Mouse (Mus musculus) kidney, adult 2 months (tissue): ENCODE measurements at regions not wholly inside any gene's neighbourhood (a gene's known extent, or its start where the extent isn't known, plus 50 kb on each side); places are given as distances from the start of the nearest gene placed in this dataset.

Experiments used
- DNase-seq: peaks from one replicate; pipeline ENCODE4 v3.0.0; 2021
- H3K27ac ChIP-seq: fragments of 200-500 bp; 2 replicates; pipeline ENCODE4 v1.5.1; 2012; ENCODE audit warnings: low read depth, low read length, control low read depth, inconsistent platforms; ENCODE audit not compliant: insufficient read depth
- H3K27me3 ChIP-seq: fragments of 200-500 bp; replicated peaks from 2 replicates; pipeline ENCODE4 v1.6.1; 2012; ENCODE audit warnings: mild to moderate bottlenecking, moderate library complexity, low read length, inconsistent platforms; ENCODE audit not compliant: control insufficient read depth, insufficient read depth
- H3K36me3 ChIP-seq: fragments of 200-500 bp; 2 replicates; pipeline ENCODE4 v1.6.1; 2012; ENCODE audit warnings: mild to moderate bottlenecking, moderate library complexity, low read length, inconsistent platforms; ENCODE audit not compliant: control insufficient read depth, insufficient read depth
- H3K4me1 ChIP-seq: fragments of 200-500 bp; 2 replicates; pipeline ENCODE4 v1.6.1; 2011; ENCODE audit warnings: low read length; ENCODE audit not compliant: control insufficient read depth, insufficient read depth
- H3K4me3 ChIP-seq: fragments of 200-500 bp; 2 replicates; pipeline ENCODE4 v1.5.1; 2011; ENCODE audit warnings: mild to moderate bottlenecking, low read depth, low read length, control low read depth; ENCODE audit not compliant: insufficient read depth
- CTCF ChIP-seq: fragments of 200-500 bp; conservative IDR thresholded peaks from 2 replicates; pipeline ENCODE4 v1.5.1; 2011; ENCODE audit warnings: low read depth, mild to moderate bottlenecking, control low read depth, low read length, moderate library complexity, mixed read lengths; ENCODE audit not compliant: insufficient read depth, insufficient read length
- POLR2A ChIP-seq: fragments of 200-500 bp; IDR thresholded peaks from one replicate; pipeline ENCODE4 v1.6.1; 2011; ENCODE audit warnings: low read depth, low read length, control low read depth
- WGBS: fragments of 180-500 bp; shearing (Covaris S2); methylation state at CpG from one replicate; pipeline ENCODE4 v1.1.7; 2018; 5-methylcytosine and 5-hydroxymethylcytosine counted together

DNA sequence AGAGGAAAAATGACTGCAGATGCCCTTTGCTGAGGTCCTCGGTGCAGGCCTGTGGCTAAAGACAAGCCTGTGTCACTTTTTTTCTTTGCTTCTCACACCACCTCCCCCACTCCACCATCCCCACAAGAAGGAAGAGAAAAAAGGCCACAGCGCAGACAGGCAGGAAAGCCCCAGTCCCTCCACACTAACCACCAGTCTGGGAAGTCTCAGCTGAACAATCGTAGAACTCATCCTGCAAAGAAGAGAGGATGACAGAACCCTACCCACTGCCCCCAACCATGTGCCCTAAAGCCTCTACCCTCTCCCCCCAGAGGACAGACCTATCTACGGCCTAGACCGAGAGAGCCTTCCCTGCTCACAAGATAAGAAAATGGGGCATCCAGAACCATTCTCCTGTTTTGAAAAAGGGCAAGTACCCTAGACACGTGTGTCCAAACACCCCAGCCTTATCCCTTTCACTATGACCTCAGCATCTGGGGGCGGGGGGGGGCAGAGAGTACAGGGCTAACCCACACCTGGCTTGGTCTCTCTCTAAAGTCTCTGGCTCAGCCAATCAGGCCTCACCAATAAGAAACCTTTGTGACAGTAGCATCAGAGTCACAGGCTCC is 214.8 kb downstream of the Ly86 start:
- H3K4me3 ChIP-seq, result no peak overlapping the region
- WGBS, result 78% methylated on average over 7 of the region's 7 CpGs

DNA sequence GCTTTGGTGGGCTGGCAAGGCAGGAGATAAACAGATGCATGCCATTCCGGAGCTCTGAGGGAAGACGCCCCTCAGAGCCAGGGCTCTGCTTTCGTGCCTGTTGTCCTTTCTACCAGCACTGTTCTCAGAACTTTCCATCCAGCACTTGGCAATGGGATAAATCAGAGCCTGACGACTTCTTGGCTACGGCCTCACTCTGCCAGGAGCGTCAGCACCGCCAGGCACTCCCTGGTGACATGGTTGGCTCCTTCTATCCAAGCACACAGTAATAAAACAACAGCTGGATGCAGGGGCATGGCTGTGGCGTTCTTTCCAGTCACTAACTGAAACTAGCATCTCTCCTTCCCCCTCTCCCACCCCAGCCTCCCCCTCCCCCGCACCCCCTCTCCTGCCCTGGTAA is 215.4 kb downstream of the Ly86 start:
- TF ChIP-seq POLR2A (no peak), CTCF (no peak)
- 44% methylated on average over 9 of the region's 9 CpGs for WGBS
- Histone ChIP-seq H3K4me3 (no peak overlapping the region), H3K27ac (no peak overlapping the region), H3K36me3 (no peaks in the 10 kb centered on the region), H3K27me3 (no peaks in the 10 kb centered on the region), H3K4me1 (no peaks in the 10 kb centered on the region)
- peak; percentile 14 for DNase-seq

More for the DNA sequence above, 214.8 kb downstream of the Ly86 start:
- DNase-seq, result no peak
- H3K27ac ChIP-seq, result no peak overlapping the region
- no peaks in the 10 kb centered on the region for H3K36me3 ChIP-seq
- no peaks in the 10 kb centered on the region for H3K4me1 ChIP-seq
- no peaks in the 10 kb centered on the region for H3K27me3 ChIP-seq
- no peak for TF ChIP-seq POLR2A
- TF ChIP-seq CTCF, result no peak

DNA sequence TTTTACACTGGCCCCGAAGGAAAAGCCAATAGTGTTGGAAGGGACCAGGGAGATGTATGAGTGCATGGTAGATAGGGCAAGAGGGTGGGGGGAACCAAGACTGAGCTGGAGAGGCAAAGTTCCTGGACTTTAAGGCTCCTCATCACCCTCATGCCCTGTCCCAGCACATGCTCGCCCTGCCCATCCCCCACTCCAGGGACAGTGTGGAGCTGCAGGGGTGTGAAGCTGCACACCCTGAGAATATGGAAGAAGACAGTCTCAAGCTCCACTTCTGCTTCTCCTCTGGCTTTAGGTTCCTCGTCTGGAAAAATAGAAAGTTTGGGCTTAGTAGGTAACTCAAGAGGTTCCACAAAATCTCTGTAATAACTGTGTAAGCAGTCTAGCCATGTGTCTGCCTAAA is 215.8 kb downstream of the Ly86 start:
- no peak overlapping the region for H3K27ac ChIP-seq
- H3K36me3 ChIP-seq, result no peaks in the 10 kb centered on the region
- no peaks in the 10 kb centered on the region for H3K27me3 ChIP-seq
- H3K4me1 ChIP-seq, result no peaks in the 10 kb centered on the region
- WGBS, result 53% methylated on average over 3 of the region's 3 CpGs
- DNase-seq, result no peak
- TF ChIP-seq CTCF, result no peak
- no peak for TF ChIP-seq POLR2A
- H3K4me3 ChIP-seq, result no peak overlapping the region

DNA sequence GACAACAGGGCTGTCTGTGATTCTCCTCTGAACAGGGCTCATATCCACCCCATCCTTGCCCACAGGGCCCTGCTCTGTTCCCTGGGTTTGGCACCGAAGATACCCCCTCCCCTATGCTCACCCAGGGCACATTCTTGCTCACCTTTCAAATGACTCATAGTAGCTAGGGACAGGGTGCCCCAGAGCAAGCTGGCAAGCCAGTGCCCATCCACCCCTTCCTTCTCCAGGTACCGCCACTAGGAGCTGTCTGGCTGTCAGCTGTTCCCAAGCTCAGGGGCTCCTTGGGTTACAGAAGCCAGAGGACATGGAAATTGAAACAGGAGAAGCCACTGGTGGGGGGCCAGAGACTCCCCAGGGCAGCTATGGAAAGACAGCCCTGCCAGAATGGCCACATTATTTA is 216.4 kb downstream of the Ly86 start:
- DNase-seq, result no peak
- WGBS, result 58% methylated on average over 2 of the region's 2 CpGs
- no peaks in the 10 kb centered on the region for H3K4me1 ChIP-seq
- no peak overlapping the region for H3K27ac ChIP-seq
- no peak for TF ChIP-seq POLR2A
- TF ChIP-seq CTCF, result no peak
- no peaks in the 10 kb centered on the region for H3K27me3 ChIP-seq
- H3K36me3 ChIP-seq, result no peaks in the 10 kb centered on the region
- no peak overlapping the region for H3K4me3 ChIP-seq

DNA sequence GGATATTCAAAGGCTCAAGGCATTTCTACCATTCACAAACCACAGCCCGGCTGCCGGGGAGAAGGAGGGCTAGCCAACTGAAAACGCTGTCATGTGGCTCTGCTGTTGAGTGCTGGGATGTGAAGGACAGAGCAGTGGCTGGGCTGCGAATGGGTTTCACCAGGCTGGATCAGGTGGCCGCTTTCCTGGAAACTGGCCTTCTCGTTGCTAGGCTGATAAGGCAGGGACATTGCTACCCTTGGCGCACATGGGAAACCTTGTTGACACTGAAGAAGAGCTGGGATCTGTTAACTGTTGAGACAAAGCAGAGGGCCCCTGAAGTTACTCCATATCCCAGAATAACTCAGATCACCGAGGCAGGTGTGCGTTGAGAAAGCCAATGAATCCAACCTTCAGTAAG is 216.1 kb upstream of the Rreb1 start:
- Histone ChIP-seq H3K4me3 (no peak overlapping the region), H3K36me3 (no peaks in the 10 kb centered on the region), H3K4me1 (no peaks in the 10 kb centered on the region), H3K27me3 (no peaks in the 10 kb centered on the region), H3K27ac (no peak overlapping the region)
- TF ChIP-seq CTCF, result no peak
- TF ChIP-seq POLR2A, result no peak
- no peak for DNase-seq
- WGBS, result 86% methylated on average over 9 of the region's 9 CpGs

- Histone ChIP-seq H3K36me3 (no peaks in the 10 kb centered on the region), H3K4me1 (no peaks in the 10 kb centered on the region), H3K4me3 (no peak overlapping the region), H3K27me3 (no peaks in the 10 kb centered on the region), H3K27ac (no peak overlapping the region)
- TF ChIP-seq CTCF (no peak), POLR2A (no peak)
- WGBS, result 22% methylated on average over 5 of the region's 5 CpGs
- peak; percentile 78 for DNase-seq
Observed at GRCm38 (mm10) chr13:37562652-37563051, 215.5 kb upstream of the Rreb1 start.

GRCm38 (mm10) chr13:37569051-37569450 is 209.1 kb upstream of the Rreb1 start:
- no peaks in the 10 kb centered on the region for H3K36me3 ChIP-seq

GRCm38 (mm10) chr13:37569486-37569885 is 208.7 kb upstream of the Rreb1 start:
- no peaks in the 10 kb centered on the region for H3K27me3 ChIP-seq
- H3K27ac ChIP-seq, result no peak overlapping the region
- no peak overlapping the region for H3K4me3 ChIP-seq
- no peak for DNase-seq
- WGBS, result 89% methylated on average over 3 of the region's 3 CpGs
- H3K36me3 ChIP-seq, result no peaks in the 10 kb centered on the region
- TF ChIP-seq POLR2A, result no peak
- TF ChIP-seq CTCF, result no peak
- no peaks in the 10 kb centered on the region for H3K4me1 ChIP-seq

More at GRCm38 (mm10) chr13:37569051-37569450, 209.1 kb upstream of the Rreb1 start:
- no peaks in the 10 kb centered on the region for H3K4me1 ChIP-seq
- no peak for DNase-seq
- no peak overlapping the region for H3K4me3 ChIP-seq
- H3K27ac ChIP-seq, result no peak overlapping the region
- 81% methylated on average over 3 of the region's 3 CpGs for WGBS
- TF ChIP-seq CTCF (no peak), POLR2A (no peak)
- no peaks in the 10 kb centered on the region for H3K27me3 ChIP-seq
